Mouse (Mus musculus) midbrain, postnatal 0 days (tissue): ENCODE results near the gene Thap11. TPM values are rescaled to one million over a fixed set of nuclear protein-coding genes. Genes with fewer than 3 reads are reported as not detected.

ENCODE experiments used
- ATAC-seq: fragments of 200-750 bp; cut with Nextera tagmentation; 2 replicates; pipeline ENCODE4 v1.8.0; 2017; ENCODE audit warnings: moderate number of reproducible peaks, mild to moderate bottlenecking, moderate TSS enrichment, moderate library complexity; ENCODE audit not compliant: low FRiP score
- DNase-seq: peaks from one replicate; pipeline ENCODE4 v3.0.0-alpha.2; 2015; ENCODE audit warnings: low spot score
- H3K27ac ChIP-seq: fragments of 300-500 bp; sonication (generic); 2 replicates; pipeline ENCODE4 v1.5.1; 2014; ENCODE audit warnings: low read depth, mild to moderate bottlenecking, low read length, mixed read lengths
- H3K27me3 ChIP-seq: fragments of 300-500 bp; sonication (generic); 2 replicates; pipeline ENCODE4 v1.6.1; 2014; ENCODE audit warnings: low read length, control low read depth, mixed read lengths; ENCODE audit not compliant: insufficient read depth
- H3K36me3 ChIP-seq: fragments of 300-500 bp; sonication (generic); 2 replicates; pipeline ENCODE4 v1.6.1; 2014; ENCODE audit warnings: low read length, control low read depth, mixed read lengths; ENCODE audit not compliant: insufficient read depth
- H3K4me1 ChIP-seq: fragments of 300-500 bp; sonication (generic); 2 replicates; pipeline ENCODE4 v1.6.1; 2014; ENCODE audit warnings: mild to moderate bottlenecking, control low read depth, antibody characterized with exemption, low read length, mixed read lengths; ENCODE audit not compliant: insufficient read depth
- H3K4me2 ChIP-seq: fragments of 300-500 bp; sonication (generic); 2 replicates; pipeline ENCODE4 v1.6.1; 2014; ENCODE audit warnings: low read depth, mild to moderate bottlenecking, low read length, mixed read lengths; ENCODE audit not compliant: poor library complexity, severe bottlenecking
- H3K4me3 ChIP-seq: fragments of 300-500 bp; sonication (generic); 2 replicates; pipeline ENCODE4 v1.5.1; 2014; ENCODE audit warnings: low read depth, mild to moderate bottlenecking, low read length, moderate library complexity
- H3K9ac ChIP-seq: fragments of 300-500 bp; sonication (generic); replicated peaks from 2 replicates; pipeline ENCODE4 v1.6.1; 2014; ENCODE audit warnings: mild to moderate bottlenecking, low read length, moderate library complexity, mixed read lengths; ENCODE audit not compliant: poor library complexity, severe bottlenecking
- H3K9me3 ChIP-seq: fragments of 300-500 bp; sonication (generic); 2 replicates; pipeline ENCODE4 v1.6.1; 2016; ENCODE audit warnings: low read length, control low read depth
- CTCF ChIP-seq: IDR thresholded peaks from 2 replicates; pipeline ENCODE4 v1.5.1; 2016; ENCODE audit warnings: antibody characterized with exemption, mild to moderate bottlenecking
- WGBS: fragments of 180-500 bp; shearing (Covaris S2); extraction: QIAGEN DNeasy Blood & Tissue Kit; methylation state at CpG from one replicate; pipeline ENCODE4 v1.1.7; 2014; 5-methylcytosine and 5-hydroxymethylcytosine counted together
- polyA plus RNA-seq: library from polyadenylated mRNA; unstranded; fragments of >200 nt; fragmentation: Nextera tagmentation; extraction: Ambion mirVana; gene quantifications from 2 replicates; pipeline ENCODE4 v1.2.1, GENCODE M21; 2015
- total RNA-seq: library from RNA; depleted of rRNA; stranded (reverse); fragments of >200 nt; gene quantifications from 2 replicates; pipeline ENCODE4 v1.2.3, GENCODE M21; 2014

Thap11 gene
- total and polyA plus RNA-seq, 2 experiments from 2014 or later: 42.9 to 80.1 TPM

- Histone ChIP-seq H3K27me3 (no peaks in the 10 kb centered on the region), H3K36me3 (no peaks in the 10 kb centered on the region), H3K9me3 (no peaks in the 10 kb centered on the region), H3K27ac (no peak overlapping the region), H3K4me3 (no peak overlapping the region), H3K4me1 (peaks cover 23% of the 10 kb centered on the region), H3K9ac (no peak overlapping the region), H3K4me2 (no peak overlapping the region)
- no peak for TF ChIP-seq CTCF
- no peak for ATAC-seq
- no peak for DNase-seq
- 71% methylated on average over 5 of the region's 5 CpGs for WGBS
These were observed 4.4 kb downstream of the Thap11 start for GRCm38 (mm10) chr8:105859314-105859713.

GRCm38 (mm10) chr8:105860143-105860981 lies 5.4 kb downstream of the Thap11 start, which contains the start of gene Nutf2:
Gene Nutf2 (plus strand): TSS chr8:105860580.
- under 1% methylated on average over 44 of the region's 59 CpGs for WGBS
- ATAC-seq (peak; percentile 96), DNase-seq (peak; percentile 99)
- Histone ChIP-seq H3K4me3 (peak within 1 kb of the TSS; percentile 59), H3K9me3 (no peaks in the 10 kb centered on the region), H3K27ac (peak within 1 kb of the TSS; percentile 86), H3K4me1 (peaks cover 23% of the 10 kb centered on the region), H3K4me2 (peak within 1 kb of the TSS; percentile 91), H3K36me3 (no peaks in the 10 kb centered on the region), H3K27me3 (no peaks in the 10 kb centered on the region), H3K9ac (peak within 1 kb of the TSS; percentile 93)
- TF ChIP-seq CTCF: peak; percentile 5; the same call in 1 of the 2 replicates

- Histone ChIP-seq H3K36me3 (peaks cover 4% of the 10 kb centered on the region; the same call in 1 of the 2 replicates), H3K27me3 (no peaks in the 10 kb centered on the region), H3K4me2 (peak overlapping the region; percentile 91), H3K9ac (peak overlapping the region; percentile 93; the same call in 1 of the 2 replicates), H3K4me1 (peaks cover 17% of the 10 kb centered on the region), H3K27ac (no peak overlapping the region), H3K4me3 (peak overlapping the region; percentile 59; the same call in 1 of the 2 replicates), H3K9me3 (no peaks in the 10 kb centered on the region)
- WGBS: 5% methylated on average over 1 of the region's 1 CpGs
- DNase-seq: peak; percentile 33
- no peak for ATAC-seq
- peak; percentile 48 for TF ChIP-seq CTCF
These were observed 7.0 kb downstream of the Thap11 start for GRCm38 (mm10) chr8:105861951-105862350.

GRCm38 (mm10) chr8:105866364-105867029 lies 11.6 kb downstream of the Thap11 start:
- WGBS: 81% methylated on average over 6 of the region's 6 CpGs
- ATAC-seq: no peak
- no peak overlapping the region for H3K4me2 ChIP-seq
- no peak for DNase-seq
- TF ChIP-seq CTCF: peak; percentile 63
- H3K27ac ChIP-seq: no peak overlapping the region
- H3K4me1 ChIP-seq: peaks cover 11% of the 10 kb centered on the region
- H3K9me3 ChIP-seq: no peaks in the 10 kb centered on the region
- no peak overlapping the region for H3K9ac ChIP-seq
- peaks cover 12% of the 10 kb centered on the region; the same call in 1 of the 2 replicates for H3K36me3 ChIP-seq
- H3K27me3 ChIP-seq: no peaks in the 10 kb centered on the region
- H3K4me3 ChIP-seq: no peak overlapping the region

- no peak for ATAC-seq
- Histone ChIP-seq H3K4me3 (no peak overlapping the region), H3K4me1 (no peaks in the 10 kb centered on the region), H3K9me3 (no peaks in the 10 kb centered on the region), H3K27me3 (no peaks in the 10 kb centered on the region), H3K27ac (no peak overlapping the region), H3K36me3 (peaks cover 40% of the 10 kb centered on the region), H3K9ac (no peak overlapping the region), H3K4me2 (no peak overlapping the region)
- DNase-seq: no peak
- WGBS: 90% methylated on average over 6 of the region's 6 CpGs
- TF ChIP-seq CTCF: no peak
These were observed 19.4 kb downstream of the Thap11 start for GRCm38 (mm10) chr8:105874301-105874700.
